Mouse (Mus musculus) olfactory bulb, adult 2 months (tissue): ENCODE data around the gene Mrpl47.

Experiments
- CTCF ChIP-seq: fragments of 200-500 bp; IDR thresholded peaks from 2 replicates; pipeline ENCODE4 v1.5.1; 2012; ENCODE audit warnings: low read depth, mild to moderate bottlenecking, low read length, moderate library complexity; ENCODE audit not compliant: insufficient read depth
- POLR2A ChIP-seq: fragments of 200-500 bp; IDR thresholded peaks from 2 replicates; pipeline ENCODE4 v1.6.1; 2012; ENCODE audit warnings: mild to moderate bottlenecking, low read depth, low read length, moderate library complexity; ENCODE audit not compliant: insufficient read depth

- TF ChIP-seq CTCF (no peak; the same call in 1 of the 2 replicates), POLR2A (0 out of 2 replicates have a peak, but pooled peaks have one; percentile 29)
Measured at GRCm38 (mm10) chr3:32708368-32709231, 28.8 kb downstream of the Mrpl47 start.
